Mouse (Mus musculus) megakaryocyte, embryonic 14.5 days (primary cell): ENCODE data around the gene Oit3.

Experiments
- FLI1 ChIP-seq: IDR thresholded peaks from 2 replicates; pipeline ENCODE4 v1.6.1; 2012; ENCODE audit warnings: low read length, inconsistent platforms, mixed read lengths
- GATA1 ChIP-seq: IDR thresholded peaks from 3 replicates; pipeline ENCODE4 v1.6.1; 2012; ENCODE audit warnings: mixed read lengths, low read length, inconsistent platforms, borderline replicate concordance

GRCm38 (mm10) chr10:59410264-59410663 is 31.3 kb downstream of the Oit3 start:
- TF ChIP-seq FLI1 (no peak), GATA1 (no peak)
